ENCODE assay signal across 8 mouse cellular contexts in genomic region chr11:95648827-95649226, GRCm38 (mm10). TPM values are rescaled to one million over a fixed set of nuclear protein-coding genes. Genes with fewer than 3 reads are reported as not detected.
DNase-seq lines count a peak whose midpoint lies in the region; ATAC-seq lines count a peak whose summit lies in the region.
"Had no signal": no experiment of that assay in that cellular context is flagged by ENCODE, and none has a peak within 500 bp of the region (broad histone marks: within the 10 kb centered on the region; RNA-seq: fewer than 3 reads in every experiment).

No protein-coding gene starts in this region.

- no peaks in the 10 kb centered on the region for H3K36me3 ChIP-seq in forebrain, embryonic 12.5 days (replicated peaks)
- H3K36me3 ChIP-seq in hindbrain, embryonic 16.5 days (ENCODE audit: control insufficient read depth, insufficient read depth, low read length): no peaks in the 10 kb centered on the region
- H3K36me3 ChIP-seq: midbrain, embryonic 12.5 days had no signal

- peak; percentile 74 for DNase-seq in NIH3T3 (ENCODE audit: low read depth)
- peak; percentile 37 for DNase-seq in c-Kit-negative CD71-positive TER-119-positive erythroid progenitor cells, embryonic 14.5 days (ENCODE audit: low read depth, low spot score)
- DNase-seq in layer of hippocampus, postnatal 36 days: peak; percentile 68 to 76
- DNase-seq in spleen, postnatal 36 days (ENCODE audit: low spot score in 2 of 2): peak; percentile 36 to 41

- peak; percentile 83 for ATAC-seq in forebrain, embryonic 12.5 days (ENCODE audit: low FRiP score)
- peak; percentile 67; the same call in 1 of the 2 replicates for ATAC-seq in hindbrain, embryonic 16.5 days
- peak; percentile 68 for ATAC-seq in megakaryocyte-erythroid progenitor cell, adult 5-6 weeks (replicated peaks; ENCODE audit: low FRiP score, low TSS enrichment, poor library complexity, severe bottlenecking)

- no peak overlapping the region for H3K9ac ChIP-seq in forebrain, embryonic 12.5 days
- H3K9ac ChIP-seq in hindbrain, embryonic 16.5 days (ENCODE audit: low read depth, low read length): no peak overlapping the region
- H3K9ac ChIP-seq: midbrain, embryonic 12.5 days had no signal

- 2% methylated on average over 4 of the region's 4 CpGs for WGBS in forebrain, embryonic 12.5 days
- 5% methylated on average over 4 of the region's 4 CpGs for WGBS in hindbrain, embryonic 16.5 days

- H3K27ac ChIP-seq in forebrain, embryonic 12.5 days: no peak overlapping the region
- no peak overlapping the region for H3K27ac ChIP-seq in hindbrain, embryonic 16.5 days (ENCODE audit: low read depth, low read length)
- H3K27ac ChIP-seq: midbrain, embryonic 12.5 days had no signal

- H3K4me3 ChIP-seq in forebrain, embryonic 12.5 days (replicated peaks): no peak overlapping the region
- H3K4me3 ChIP-seq in hindbrain, embryonic 16.5 days (ENCODE audit: low read length): no peak overlapping the region
- H3K4me3 ChIP-seq: midbrain, embryonic 12.5 days had no signal

- peaks cover 58% of the 10 kb centered on the region for H3K27me3 ChIP-seq in forebrain, embryonic 12.5 days
- H3K27me3 ChIP-seq in hindbrain, embryonic 16.5 days (replicated peaks; ENCODE audit: control insufficient read depth, insufficient read depth, low read length): peaks cover 6% of the 10 kb centered on the region

- H3K4me1 ChIP-seq in forebrain, embryonic 12.5 days: peaks cover 28% of the 10 kb centered on the region
- peaks cover 7% of the 10 kb centered on the region for H3K4me1 ChIP-seq in hindbrain, embryonic 16.5 days (ENCODE audit: control insufficient read depth, insufficient read depth, low read depth, low read length)

- no peaks in the 10 kb centered on the region for H3K9me3 ChIP-seq in forebrain, embryonic 12.5 days
- no peaks in the 10 kb centered on the region for H3K9me3 ChIP-seq in hindbrain, embryonic 16.5 days (ENCODE audit: control insufficient read depth, low read length)
- H3K9me3 ChIP-seq: midbrain, embryonic 12.5 days had no signal

- H3K4me2 ChIP-seq in forebrain, embryonic 12.5 days: no peak overlapping the region
- H3K4me2 ChIP-seq in hindbrain, embryonic 16.5 days (ENCODE audit: low read length): no peak overlapping the region
- H3K4me2 ChIP-seq: midbrain, embryonic 12.5 days had no signal

RNA-seq across cellular contexts. Expression of gene Phb, which starts 17.9 kb away (rescaled TPM):
- polyA plus RNA-seq in forebrain, embryonic 12.5 days (2016; fragmentation: Nextera tagmentation; extraction: Ambion mirVana): 169 and 182 TPM in 2 replicates
- 189 and 198 TPM in 2 replicates for polyA plus RNA-seq in hindbrain, embryonic 16.5 days (2015; fragmentation: Nextera tagmentation; extraction: Ambion mirVana)
- 100 to 1,000 TPM; 105 to 106 TPM for total RNA-seq in layer of hippocampus, postnatal 36 days (2021)
- 120 and 179 TPM in 2 replicates for total RNA-seq in megakaryocyte-erythroid progenitor cell, adult 5-6 weeks (2014; fragmentation: Nextera tagmentation)
- total RNA-seq in megakaryocyte-erythroid progenitor cell, adult 5-6 weeks (2017): 189 and 190 TPM in 2 replicates
